In genomic region chr15:81361022-81361404, GRCm38 (mm10) we compare ENCODE assay signal across 8 mouse cellular contexts. TPM values are rescaled to one million over a fixed set of nuclear protein-coding genes. Genes with fewer than 3 reads are reported as not detected.
DNase-seq lines count a peak whose midpoint lies in the region; ATAC-seq and TF ChIP-seq lines count a peak whose summit lies in the region.

No protein-coding gene starts in this region.

- peak overlapping the region; percentile 78 for H3K27ac ChIP-seq in limb, embryonic 14.5 days (replicated peaks; ENCODE audit: low read depth, low read length)
- 0 out of 2 replicates have a peak overlapping the region, but pooled peaks have one; percentile 2 for H3K27ac ChIP-seq in olfactory bulb, adult 2 months (ENCODE audit: insufficient read depth, low read depth, low read length)

- peak overlapping the region; percentile 67 for H3K4me2 ChIP-seq in limb, embryonic 14.5 days (replicated peaks; ENCODE audit: low read depth, low read length, severe bottlenecking)

- H3K36me3 ChIP-seq in limb, embryonic 14.5 days (ENCODE audit: control insufficient read depth, insufficient read depth, low read length) = peaks cover 33% of the 10 kb centered on the region

- TF ChIP-seq CTCF in lung, adult 2 months (IDR thresholded peaks at IDR 0.05; ENCODE audit: insufficient read depth, low read length) = no peak
- no peak for TF ChIP-seq CTCF in olfactory bulb, adult 2 months (IDR thresholded peaks at IDR 0.05; ENCODE audit: insufficient read depth, low read depth, low read length)

- no peak for TF ChIP-seq POLR2A in lung, adult 2 months (IDR thresholded peaks at IDR 0.05; ENCODE audit: borderline replicate concordance, extremely low read depth, low read depth, low read length)
- TF ChIP-seq POLR2A in limb, embryonic 14.5 days (IDR thresholded peaks at IDR 0.05; ENCODE audit: borderline replicate concordance, extremely low read depth, insufficient read depth, insufficient read length) = no peak
- TF ChIP-seq POLR2A in olfactory bulb, adult 2 months (IDR thresholded peaks at IDR 0.05; ENCODE audit: insufficient read depth, low read depth, low read length) = no peak

- ATAC-seq in erythroblast, adult 5-6 weeks (replicated peaks; ENCODE audit: low FRiP score, poor library complexity, severe bottlenecking) = peak; percentile 70
- peak; percentile 57 for ATAC-seq in limb, embryonic 14.5 days (ENCODE audit: low FRiP score, low read depth)

- peak overlapping the region; percentile 26 for H3K4me3 ChIP-seq in lung, adult 2 months (replicated peaks; ENCODE audit: extremely low read depth, low read depth, low read length)
- H3K4me3 ChIP-seq in limb, embryonic 14.5 days (replicated peaks; ENCODE audit: low read length) = peak overlapping the region; percentile 77
- peak overlapping the region; percentile 64 for H3K4me3 ChIP-seq in olfactory bulb, adult 2 months (ENCODE audit: insufficient read depth, low read depth, low read length)

- 38% methylated on average over 6 of the region's 6 CpGs for WGBS in lung, adult 2 months
- 28% methylated on average over 6 of the region's 6 CpGs for WGBS in limb, embryonic 14.5 days
- WGBS in olfactory bulb, adult 2 months = 37% methylated on average over 6 of the region's 6 CpGs

- H3K27me3 ChIP-seq in limb, embryonic 14.5 days (ENCODE audit: control insufficient read depth, insufficient read depth, low read length) = no peaks in the 10 kb centered on the region

- H3K4me1 ChIP-seq in lung, adult 2 months (ENCODE audit: control insufficient read depth, insufficient read depth, low read length) = peaks cover 13% of the 10 kb centered on the region
- H3K4me1 ChIP-seq in limb, embryonic 14.5 days (ENCODE audit: control insufficient read depth, insufficient read depth, low read length) = peaks cover 6% of the 10 kb centered on the region
- no peaks in the 10 kb centered on the region for H3K4me1 ChIP-seq in olfactory bulb, adult 2 months (ENCODE audit: control insufficient read depth, insufficient read depth, low read length)

- no peaks in the 10 kb centered on the region for H3K9me3 ChIP-seq in limb, embryonic 14.5 days (ENCODE audit: control insufficient read depth, low read length)

- DNase-seq in lung, adult 2 months = no peak
- DNase-seq in lung, postnatal 36 days = no peak
- no peak for DNase-seq in limb, embryonic 14.5 days (ENCODE audit: low spot score)
- DNase-seq in embryo, embryonic 9.5 days (ENCODE audit: extremely low spot score) = no peak
- DNase-seq in cerebellum, adult 8-10 months = no peak
- DNase-seq in embryo, embryonic 10.5 days (ENCODE audit: low spot score) = no peak

- peak overlapping the region; percentile 83; the same call in 1 of the 2 replicates for H3K9ac ChIP-seq in limb, embryonic 14.5 days (ENCODE audit: low read depth, low read length, severe bottlenecking)

RNA-seq across cellular contexts. Expression of gene Slc25a17, which starts 0.4 kb away (rescaled TPM):
- 25.9 and 44.2 TPM in 2 replicates for polyA plus RNA-seq in lung, adult 2 months (2012; rRNA removed)
- total RNA-seq in erythroblast, adult 5-6 weeks (2015; ENCODE audit: low replicate concordance) = 19.2 and 23.4 TPM in 2 replicates
- 19.5 and 25.1 TPM in 2 replicates for total RNA-seq in erythroblast, adult 5-6 weeks (2017; ENCODE audit: low replicate concordance)
- polyA plus RNA-seq in limb, embryonic 14.5 days (2012; rRNA removed) = 94.6 and 97.3 TPM in 2 replicates
- 124 and 126 TPM in 2 replicates for polyA plus RNA-seq in limb, embryonic 14.5 days (2014; fragmentation: Nextera tagmentation; extraction: Ambion mirVana)
- not detected in 2 replicates for polyA plus RNA-seq in olfactory bulb, adult 2 months (2012; ENCODE audit: insufficient read depth, insufficient read length, low replicate concordance, missing spikeins)

RNA-seq across cellular contexts. Expression of gene St13, which starts 38.9 kb away (rescaled TPM):
- 16.4 and 16.9 TPM in 2 replicates for polyA plus RNA-seq in lung, adult 2 months (2012; rRNA removed)
- 14.8 and 48.3 TPM in 2 replicates for total RNA-seq in erythroblast, adult 5-6 weeks (2015; ENCODE audit: low replicate concordance)
- total RNA-seq in erythroblast, adult 5-6 weeks (2017; ENCODE audit: low replicate concordance) = 27.7 and 35.1 TPM in 2 replicates
- polyA plus RNA-seq in limb, embryonic 14.5 days (2012; rRNA removed) = 44.0 and 81.7 TPM in 2 replicates
- polyA plus RNA-seq in limb, embryonic 14.5 days (2014; fragmentation: Nextera tagmentation; extraction: Ambion mirVana) = 137 and 141 TPM in 2 replicates
- polyA plus RNA-seq in olfactory bulb, adult 2 months (2012; ENCODE audit: insufficient read depth, insufficient read length, low replicate concordance, missing spikeins) = 972 TPM in 1 of 2 replicates, not detected in the other

RNA-seq across cellular contexts. Expression of gene Xpnpep3, which starts 38.9 kb away (rescaled TPM):
- polyA plus RNA-seq in lung, adult 2 months (2012; rRNA removed) = 6.8 and 7.2 TPM in 2 replicates
- total RNA-seq in erythroblast, adult 5-6 weeks (2015; ENCODE audit: low replicate concordance) = 0.63 and 3.8 TPM in 2 replicates
- 3.3 and 7.2 TPM in 2 replicates for total RNA-seq in erythroblast, adult 5-6 weeks (2017; ENCODE audit: low replicate concordance)
- polyA plus RNA-seq in limb, embryonic 14.5 days (2012; rRNA removed) = 10.4 and 10.5 TPM in 2 replicates
- 6.6 and 7.7 TPM in 2 replicates for polyA plus RNA-seq in limb, embryonic 14.5 days (2014; fragmentation: Nextera tagmentation; extraction: Ambion mirVana)
- polyA plus RNA-seq in olfactory bulb, adult 2 months (2012; ENCODE audit: insufficient read depth, insufficient read length, low replicate concordance, missing spikeins) = not detected in 2 replicates

RNA-seq across cellular contexts. Expression of gene Dnajb7, which starts 47.1 kb away (rescaled TPM):
- polyA plus RNA-seq in lung, adult 2 months (2012; rRNA removed) = not detected in 2 replicates
- total RNA-seq in erythroblast, adult 5-6 weeks (2015; ENCODE audit: low replicate concordance) = not detected in 2 replicates
- not detected in 2 replicates for total RNA-seq in erythroblast, adult 5-6 weeks (2017; ENCODE audit: low replicate concordance)
- polyA plus RNA-seq in limb, embryonic 14.5 days (2012; rRNA removed) = not detected in 2 replicates
- polyA plus RNA-seq in limb, embryonic 14.5 days (2014; fragmentation: Nextera tagmentation; extraction: Ambion mirVana) = 1.00 and 1.4 TPM in 2 replicates
- not detected in 2 replicates for polyA plus RNA-seq in olfactory bulb, adult 2 months (2012; ENCODE audit: insufficient read depth, insufficient read length, low replicate concordance, missing spikeins)

Comparison
In these comparisons a context has a peak if more than half of its experiments do, and no peak if none do; other contexts are left out.
1. H3K4me3 ChIP-seq: peak in every context shown above with its lines; median percentile 77 in limb, embryonic 14.5 days; 64 in olfactory bulb, adult 2 months; 26 in lung, adult 2 months.
2. RNA of gene Slc25a17, which starts 0.4 kb away (polyA plus RNA-seq): 94.6 to 126 TPM in limb, embryonic 14.5 days and 25.9 to 44.2 TPM in lung, adult 2 months; not detected in olfactory bulb, adult 2 months; every median in the first group is over 10 times any median in the second.